In genomic region chr15:83244371-83244770, GRCm38 (mm10) we compare ENCODE assay signal across 25 mouse cellular contexts. TPM values are rescaled to one million over a fixed set of nuclear protein-coding genes. Genes with fewer than 3 reads are reported as not detected.
A peak's percentile ranks its signal among the peaks of the same experiment; 100 is the strongest.
DNase-seq lines count a peak whose midpoint lies in the region; ATAC-seq and TF ChIP-seq lines count a peak whose summit lies in the region.
"Had no signal": no experiment of that assay in that cellular context is flagged by ENCODE, and none has a peak within 500 bp of the region (broad histone marks: within the 10 kb centered on the region; RNA-seq: fewer than 3 reads in every experiment).

No protein-coding gene starts in this region.

- peaks cover 6% of the 10 kb centered on the region for H3K4me1 ChIP-seq in ES-Bruce4 (ENCODE audit: control insufficient read depth, insufficient read depth, low read length)
- H3K4me1 ChIP-seq in ES-E14 (ENCODE audit: control insufficient read depth in 2 of 2, insufficient read depth in 2 of 2, low read length in 2 of 2, poor library complexity in 1 of 2) = peaks cover 6 to 19% of the 10 kb centered on the region in 2 experiments
- H3K4me1 ChIP-seq in forebrain, embryonic 11.5 days (replicated peaks; ENCODE audit: control insufficient read depth, insufficient read depth, low read length) = no peaks in the 10 kb centered on the region
- no peaks in the 10 kb centered on the region for H3K4me1 ChIP-seq in liver, postnatal 0 days (ENCODE audit: insufficient read depth)
- H3K4me1 ChIP-seq: embryonic facial prominence, embryonic 15.5 days; forebrain, embryonic 13.5 days; forebrain, embryonic 15.5 days had no signal

- no peaks in the 10 kb centered on the region for H3K9me3 ChIP-seq in ES-Bruce4 (replicated peaks; ENCODE audit: control insufficient read depth, insufficient read depth, low read length, poor library complexity, severe bottlenecking)
- no peaks in the 10 kb centered on the region for H3K9me3 ChIP-seq in ES-E14 (ENCODE audit: control insufficient read depth, insufficient read depth, low read depth, low read length)
- no peaks in the 10 kb centered on the region for H3K9me3 ChIP-seq in forebrain, embryonic 11.5 days (ENCODE audit: control insufficient read depth, low read length)
- no peaks in the 10 kb centered on the region for H3K9me3 ChIP-seq in liver, postnatal 0 days (ENCODE audit: low read length)
- H3K9me3 ChIP-seq: embryonic facial prominence, embryonic 13.5 days; embryonic facial prominence, embryonic 15.5 days; forebrain, embryonic 10.5 days; forebrain, embryonic 13.5 days; forebrain, embryonic 15.5 days had no signal

- ATAC-seq in forebrain, embryonic 11.5 days (replicated peaks; ENCODE audit: low FRiP score) = no peak
- no peak for ATAC-seq in liver, postnatal 0 days
- ATAC-seq: forebrain, embryonic 13.5 days; forebrain, embryonic 15.5 days; forebrain, postnatal 0 days had no signal

- no peak for TF ChIP-seq CTCF in ES-Bruce4 (IDR thresholded peaks at IDR 0.05; ENCODE audit: low read depth, low read length)
- TF ChIP-seq CTCF in liver, postnatal 0 days (IDR thresholded peaks at IDR 0.05; ENCODE audit: low read depth) = no peak

- in situ Hi-C loops in ES-E14 (cut with MboI; ENCODE audit: low sequenced_read_pairs in 2 of 2, unreplicated experiment in 2 of 2) = no loop called here

- no peaks in the 10 kb centered on the region for H3K27me3 ChIP-seq in ES-Bruce4 (ENCODE audit: control insufficient read depth, insufficient read depth, low read length, poor library complexity, severe bottlenecking)
- H3K27me3 ChIP-seq in forebrain, embryonic 11.5 days (ENCODE audit: control insufficient read depth, insufficient read depth, low read length) = no peaks in the 10 kb centered on the region
- H3K27me3 ChIP-seq in liver, postnatal 0 days (ENCODE audit: insufficient read depth, low read length) = peaks cover under 1% of the 10 kb centered on the region; the same call in 1 of the 2 replicates
- H3K27me3 ChIP-seq: embryonic facial prominence, embryonic 15.5 days; forebrain, embryonic 15.5 days had no signal

- no peak overlapping the region for H3K4me3 ChIP-seq in ES-Bruce4 (ENCODE audit: low read depth, low read length)
- no peak overlapping the region for H3K4me3 ChIP-seq in ES-E14 (ENCODE audit: insufficient read depth in 1 of 2, low read depth in 1 of 2, low read length in 2 of 2, poor library complexity in 1 of 2, severe bottlenecking in 1 of 2)
- no peak overlapping the region for H3K4me3 ChIP-seq in forebrain, embryonic 11.5 days (ENCODE audit: low read depth, low read length)
- no peak overlapping the region for H3K4me3 ChIP-seq in liver, postnatal 0 days (ENCODE audit: low read depth, low read length)
- H3K4me3 ChIP-seq: embryonic facial prominence, embryonic 13.5 days; embryonic facial prominence, embryonic 15.5 days; erythroblast, embryonic 14.5 days; forebrain, embryonic 10.5 days; forebrain, embryonic 13.5 days; forebrain, embryonic 15.5 days had no signal

- no peak for TF ChIP-seq POLR2A in ES-Bruce4 (IDR thresholded peaks at IDR 0.05; ENCODE audit: insufficient read depth, low read length)

- TF ChIP-seq EP300 in ES-Bruce4 (IDR thresholded peaks at IDR 0.05; ENCODE audit: insufficient read depth, low read depth, low read length) = peak; percentile 90
- no peak for TF ChIP-seq EP300 in liver, postnatal 0 days (IDR thresholded peaks at IDR 0.05; ENCODE audit: low read depth)

- WGBS in forebrain, embryonic 11.5 days = 88% methylated on average over 3 of the region's 3 CpGs
- 80% methylated on average over 3 of the region's 3 CpGs for whole genome bisulfite sequencing in liver, postnatal 0 days (ENCODE audit: insufficient replicate concordance)

- H3K9ac ChIP-seq in ES-Bruce4 (ENCODE audit: low read depth, poor library complexity, severe bottlenecking) (no peak overlapping the region), ES-E14 (ENCODE audit: insufficient read depth, low read depth, low read length, poor library complexity, severe bottlenecking) (no peak overlapping the region; the same call in 1 of the 2 replicates)
- no peak overlapping the region for H3K9ac ChIP-seq in forebrain, embryonic 11.5 days (ENCODE audit: low read length)
- no peak overlapping the region for H3K9ac ChIP-seq in liver, postnatal 0 days (replicated peaks)
- H3K9ac ChIP-seq: embryonic facial prominence, embryonic 13.5 days; embryonic facial prominence, embryonic 15.5 days; forebrain, embryonic 13.5 days; forebrain, embryonic 15.5 days; forebrain, postnatal 0 days had no signal

- DNase-seq in ES-E14 (ENCODE audit: low read depth, low spot score) (peak; percentile 69), ZHBTc4 (ENCODE audit: low read depth, low spot score) (peak; percentile 92)
- DNase-seq in retina, postnatal 1 day = no peak
- DNase-seq in forebrain, embryonic 11.5 days (ENCODE audit: low spot score) = no peak
- DNase-seq in liver, postnatal 0 days = no peak
- DNase-seq: adrenal gland, adult 2 months; adrenal gland, postnatal 10 days; adrenal gland, postnatal 25 days; cerebellum, adult 11 months; cerebellum, adult 18-20 months; cerebellum, adult 8-10 months; cerebellum, adult 9-11 months; cerebellum, postnatal 14 days; cerebellum, postnatal 36 days; embryo, embryonic 11 days; forebrain, postnatal 0 days had no signal

- H3K36me3 ChIP-seq in ES-Bruce4 (ENCODE audit: control insufficient read depth, insufficient read depth, low read length, poor library complexity, severe bottlenecking) (no peaks in the 10 kb centered on the region), ES-E14 (ENCODE audit: control insufficient read depth, insufficient read depth, low read length, poor library complexity, severe bottlenecking) (no peaks in the 10 kb centered on the region)
- no peaks in the 10 kb centered on the region for H3K36me3 ChIP-seq in forebrain, embryonic 11.5 days (ENCODE audit: control insufficient read depth, insufficient read depth, low read length)
- H3K36me3 ChIP-seq in liver, postnatal 0 days (replicated peaks; ENCODE audit: insufficient read depth, low read length) = no peaks in the 10 kb centered on the region
- H3K36me3 ChIP-seq: embryonic facial prominence, embryonic 13.5 days; embryonic facial prominence, embryonic 15.5 days; forebrain, embryonic 10.5 days; forebrain, embryonic 15.5 days had no signal

- H3K27ac ChIP-seq in ES-Bruce4 (ENCODE audit: insufficient read depth, low read length) (peak overlapping the region; percentile 65), ES-E14 (ENCODE audit: insufficient read depth, low read depth, low read length, poor library complexity, severe bottlenecking) (peak overlapping the region; percentile 57; the same call in 1 of the 2 replicates)
- no peak overlapping the region for H3K27ac ChIP-seq in forebrain, embryonic 11.5 days (ENCODE audit: low read depth, low read length)
- no peak overlapping the region for H3K27ac ChIP-seq in liver, postnatal 0 days (ENCODE audit: low read depth)
- H3K27ac ChIP-seq: embryonic facial prominence, embryonic 13.5 days; embryonic facial prominence, embryonic 15.5 days; forebrain, embryonic 10.5 days; forebrain, embryonic 13.5 days; forebrain, embryonic 15.5 days had no signal

- no peak overlapping the region for H3K4me2 ChIP-seq in forebrain, embryonic 11.5 days (ENCODE audit: low read depth, low read length, severe bottlenecking)
- no peak overlapping the region for H3K4me2 ChIP-seq in liver, postnatal 0 days (ENCODE audit: low read depth, low read length)
- H3K4me2 ChIP-seq: embryonic facial prominence, embryonic 13.5 days; embryonic facial prominence, embryonic 15.5 days; forebrain, embryonic 13.5 days; forebrain, embryonic 15.5 days had no signal

TF ChIP-seq in ES-E14, 5 proteins besides CTCF, POLR2A, EP300 and RAD21:
- no peak for TF ChIP-seq MAFK (IDR thresholded peaks at IDR 0.05; ENCODE audit: insufficient read depth, low read depth, low read length)
- TF ChIP-seq ZNF384 (IDR thresholded peaks at IDR 0.05; ENCODE audit: low read depth, low read length) = peak; percentile 73

RNA-seq across cellular contexts. Expression of gene A4galt, which starts 7.2 kb away (rescaled TPM):
- polyA plus RNA-seq in ES-Bruce4 (2011; ENCODE audit: insufficient read depth, insufficient read length, low read depth, missing spikeins) = 38.1 and 38.2 TPM in 2 replicates
- 22.7 and 30.9 TPM in 2 replicates for total RNA-seq in ES-E14 (2012; rRNA removed)
- 1.1 and 1.7 TPM in 2 replicates for polyA plus RNA-seq in forebrain, embryonic 11.5 days (2014; fragmentation: Nextera tagmentation; extraction: Ambion mirVana)
- polyA plus RNA-seq in liver, postnatal 0 days (2015; fragmentation: Nextera tagmentation; extraction: Ambion mirVana) = 0.13 and 0.25 TPM in 2 replicates
- total RNA-seq: common myeloid progenitor, adult 5-6 weeks; MEL had no signal
- polyA plus RNA-seq: erythroblast, embryonic 14.5 days had no signal

Comparison
In these comparisons a context has a peak if more than half of its experiments do, and no peak if none do; other contexts are left out.
1. H3K27ac ChIP-seq: peak in ES-Bruce4 (single experiment) and ES-E14 (single experiment); none in forebrain, embryonic 11.5 days (single experiment) and liver, postnatal 0 days (single experiment).
2. DNase-seq: peak in ES-E14 (single experiment) and ZHBTc4 (single experiment); none in retina, postnatal 1 day (single experiment), forebrain, embryonic 11.5 days (single experiment) and liver, postnatal 0 days (single experiment).
3. RNA of gene A4galt, which starts 7.2 kb away (polyA plus RNA-seq): 38.1 to 38.2 TPM in ES-Bruce4; 1.1 to 1.7 TPM in forebrain, embryonic 11.5 days and 0.13 to 0.25 TPM in liver, postnatal 0 days; every median in the first group is over 10 times any median in the second.